24 mouse cellular contexts compared by ENCODE assay signal in the genomic region with DNA sequence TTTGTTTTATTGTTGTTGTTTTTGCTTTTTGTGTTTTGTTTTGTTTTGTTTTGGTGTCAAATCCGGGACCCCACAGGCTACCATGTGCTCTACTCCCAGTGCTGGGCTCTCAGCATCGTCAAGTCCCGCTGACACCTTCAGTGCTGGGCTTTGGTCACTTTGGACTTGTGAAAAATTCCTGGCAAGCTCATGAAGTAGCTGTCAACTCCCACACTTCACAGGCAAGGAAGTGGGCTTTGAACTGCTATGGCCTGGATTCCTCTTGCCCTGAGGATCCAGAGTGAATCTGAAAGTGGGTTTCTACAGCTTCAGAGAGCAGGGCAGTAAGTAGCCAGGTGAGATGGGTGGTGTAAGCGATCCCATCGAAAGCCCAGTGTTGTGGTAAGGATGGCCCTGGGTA.
A peak's percentile ranks its signal among the peaks of the same experiment; 100 is the strongest.
DNase-seq lines count a peak whose midpoint lies in the region; ATAC-seq and TF ChIP-seq lines count a peak whose summit lies in the region.
"Had no signal": no experiment of that assay in that cellular context is flagged by ENCODE, and none has a peak within 500 bp of the region (broad histone marks: within the 10 kb centered on the region; RNA-seq: fewer than 3 reads in every experiment).

No protein-coding gene starts in this region.

- H3K36me3 ChIP-seq in heart, embryonic 12.5 days = no peaks in the 10 kb centered on the region
- H3K36me3 ChIP-seq in CH12.LX (replicated peaks in 1 of 2; ENCODE audit: control insufficient read depth in 1 of 2, insufficient read depth in 1 of 2, low read length in 1 of 2) = peaks cover 0 to 5% of the 10 kb centered on the region in 2 experiments
- no peaks in the 10 kb centered on the region for H3K36me3 ChIP-seq in intestine, postnatal 0 days (ENCODE audit: control insufficient read depth, insufficient read depth)
- H3K36me3 ChIP-seq in forebrain, embryonic 11.5 days (ENCODE audit: control insufficient read depth, insufficient read depth, low read length) = no peaks in the 10 kb centered on the region
- H3K36me3 ChIP-seq: forebrain, embryonic 10.5 days; hindbrain, embryonic 15.5 days; midbrain, embryonic 12.5 days had no signal

- H3K4me2 ChIP-seq in heart, embryonic 12.5 days = no peak overlapping the region
- peak overlapping the region; percentile 62; the same call in 1 of the 2 replicates for H3K4me2 ChIP-seq in CH12.LX (ENCODE audit: insufficient read depth, low read depth, poor library complexity, severe bottlenecking)
- no peak overlapping the region for H3K4me2 ChIP-seq in intestine, postnatal 0 days (replicated peaks; ENCODE audit: low read depth)
- H3K4me2 ChIP-seq in forebrain, embryonic 11.5 days (ENCODE audit: low read depth, low read length, severe bottlenecking) = no peak overlapping the region
- H3K4me2 ChIP-seq: hindbrain, embryonic 15.5 days; kidney, embryonic 15.5 days; midbrain, embryonic 12.5 days had no signal

- dilution Hi-C loops in CH12.LX (cut with MboI; ENCODE audit: extremely low pct_ligation_motif_present, extremely low pct_unique_long_range_greater_than_20kb, low sequenced_read_pairs) = no loop called here

- no peak for TF ChIP-seq CTCF in CH12.LX (conservative IDR thresholded peaks at IDR 0.05 in 1 of 2, IDR thresholded peaks at IDR 0.05 in 1 of 2; ENCODE audit: low read depth in 2 of 2, low read length in 2 of 2)
- no peak for TF ChIP-seq CTCF in intestine, postnatal 0 days (IDR thresholded peaks at IDR 0.05; ENCODE audit: low read depth)

- no peak for TF ChIP-seq POLR2A in CH12.LX (IDR thresholded peaks at IDR 0.05; ENCODE audit: low read depth, low read length)

- ATAC-seq in heart, embryonic 12.5 days (ENCODE audit: insufficient number of reproducible peaks, low FRiP score) = peak; percentile 36; the same call in 1 of the 2 replicates
- ATAC-seq in intestine, postnatal 0 days = no peak
- ATAC-seq in forebrain, embryonic 11.5 days (replicated peaks; ENCODE audit: low FRiP score) = no peak
- ATAC-seq: CD4-positive, CD25-positive, alpha-beta regulatory T cell, adult 4 months; forebrain, postnatal 0 days; Patski had no signal

- H3K4me3 ChIP-seq in heart, embryonic 12.5 days = no peak overlapping the region
- no peak overlapping the region for H3K4me3 ChIP-seq in CH12.LX (replicated peaks in 1 of 3; ENCODE audit: low read depth in 2 of 3, low read length in 2 of 3, poor library complexity in 1 of 3)
- no peak overlapping the region for H3K4me3 ChIP-seq in intestine, postnatal 0 days (ENCODE audit: low read depth, low read length)
- no peak overlapping the region for H3K4me3 ChIP-seq in forebrain, embryonic 11.5 days (ENCODE audit: low read depth, low read length)
- H3K4me3 ChIP-seq: forebrain, embryonic 10.5 days; hindbrain, embryonic 15.5 days; kidney, embryonic 15.5 days; midbrain, embryonic 12.5 days had no signal

- in situ Hi-C loops in CH12.LX (cut with MboI; ENCODE audit: low pct_ligation_motif_present, low pct_unique_long_range_greater_than_20kb, low sequenced_read_pairs) = loop anchor here (5.0 kb wide), 1 partner anchor 37 kb away; no protein-coding TSS in a partner anchor

- TF ChIP-seq RAD21 in CH12.LX (IDR thresholded peaks at IDR 0.05; ENCODE audit: low read depth, low read length) = no peak

- H3K9ac ChIP-seq in heart, embryonic 12.5 days = no peak overlapping the region
- peak overlapping the region; percentile 20; the same call in 1 of the 2 replicates for H3K9ac ChIP-seq in CH12.LX (ENCODE audit: insufficient read depth, low read depth)
- no peak overlapping the region for H3K9ac ChIP-seq in intestine, postnatal 0 days (ENCODE audit: low read depth, low read length)
- H3K9ac ChIP-seq in forebrain, embryonic 11.5 days (ENCODE audit: low read length) = no peak overlapping the region
- H3K9ac ChIP-seq: forebrain, postnatal 0 days; hindbrain, embryonic 15.5 days; kidney, embryonic 15.5 days; midbrain, embryonic 12.5 days had no signal

- 60% methylated on average over 5 of the region's 5 CpGs for WGBS in heart, embryonic 12.5 days
- 73% methylated on average over 5 of the region's 5 CpGs for WGBS in intestine, postnatal 0 days
- WGBS in forebrain, embryonic 11.5 days = 93% methylated on average over 5 of the region's 5 CpGs

- no peaks in the 10 kb centered on the region for H3K9me3 ChIP-seq in heart, embryonic 12.5 days (replicated peaks)
- no peaks in the 10 kb centered on the region for H3K9me3 ChIP-seq in CH12.LX (replicated peaks; ENCODE audit: low read length)
- no peaks in the 10 kb centered on the region for H3K9me3 ChIP-seq in intestine, postnatal 0 days (ENCODE audit: control insufficient read depth)
- H3K9me3 ChIP-seq in forebrain, embryonic 11.5 days (ENCODE audit: control insufficient read depth, low read length) = no peaks in the 10 kb centered on the region
- H3K9me3 ChIP-seq: forebrain, embryonic 10.5 days; hindbrain, embryonic 15.5 days; kidney, embryonic 15.5 days; midbrain, embryonic 12.5 days had no signal

- H3K79me2 ChIP-seq in CH12.LX (replicated peaks; ENCODE audit: control insufficient read depth, extremely low read depth, insufficient read depth, poor library complexity, severe bottlenecking) = peaks cover 7% of the 10 kb centered on the region; the same call in 1 of the 2 replicates

- H3K27me3 ChIP-seq in heart, embryonic 12.5 days (replicated peaks) = no peaks in the 10 kb centered on the region
- no peaks in the 10 kb centered on the region for H3K27me3 ChIP-seq in CH12.LX (replicated peaks)
- H3K27me3 ChIP-seq in intestine, postnatal 0 days (replicated peaks; ENCODE audit: control insufficient read depth, insufficient read depth, low read length) = no peaks in the 10 kb centered on the region
- no peaks in the 10 kb centered on the region for H3K27me3 ChIP-seq in forebrain, embryonic 11.5 days (ENCODE audit: control insufficient read depth, insufficient read depth, low read length)
- H3K27me3 ChIP-seq: hindbrain, embryonic 15.5 days; kidney, embryonic 15.5 days; midbrain, embryonic 12.5 days; Patski had no signal

- TF ChIP-seq EP300 in CH12.LX (IDR thresholded peaks at IDR 0.05; ENCODE audit: low read length) = no peak

- peaks cover 27% of the 10 kb centered on the region for H3K4me1 ChIP-seq in heart, embryonic 12.5 days (replicated peaks)
- peaks cover 6 to 44% of the 10 kb centered on the region in 2 experiments; a peak in 3 of 4 replicates for H3K4me1 ChIP-seq in CH12.LX (ENCODE audit: control insufficient read depth in 1 of 2, insufficient read depth in 2 of 2)
- peaks cover 10% of the 10 kb centered on the region for H3K4me1 ChIP-seq in intestine, postnatal 0 days (replicated peaks; ENCODE audit: control insufficient read depth, insufficient read depth, low read length)
- no peaks in the 10 kb centered on the region for H3K4me1 ChIP-seq in forebrain, embryonic 11.5 days (replicated peaks; ENCODE audit: control insufficient read depth, insufficient read depth, low read length)
- H3K4me1 ChIP-seq: hindbrain, embryonic 15.5 days had no signal

- no peak overlapping the region; the same call in 1 of the 2 replicates for H3K27ac ChIP-seq in heart, embryonic 12.5 days (ENCODE audit: poor library complexity, severe bottlenecking)
- H3K27ac ChIP-seq in CH12.LX (ENCODE audit: insufficient read depth, low read depth) = peak overlapping the region; percentile 11; the same call in 1 of the 2 replicates
- H3K27ac ChIP-seq in intestine, postnatal 0 days (ENCODE audit: low read depth, low read length) = peak overlapping the region; percentile 80
- no peak overlapping the region for H3K27ac ChIP-seq in forebrain, embryonic 11.5 days (ENCODE audit: low read depth, low read length)
- H3K27ac ChIP-seq: forebrain, embryonic 10.5 days; hindbrain, embryonic 15.5 days; kidney, embryonic 15.5 days; midbrain, embryonic 12.5 days had no signal

- no peak for DNase-seq in heart, postnatal 4 days
- no peak for DNase-seq in CH12.LX (ENCODE audit: extremely low read depth)
- DNase-seq in lung, postnatal 36 days = peak; percentile 52
- no peak for DNase-seq in adrenal gland, adult 18-20 months (ENCODE audit: low spot score in 2 of 2)
- DNase-seq in kidney, postnatal 36 days = no peak
- no peak for DNase-seq in forebrain, embryonic 11.5 days (ENCODE audit: low spot score)
- DNase-seq: adrenal gland, adult 8-10 months; cerebellum, adult 11-12 months; cerebellum, postnatal 10 days; forebrain, postnatal 0 days; gastrocnemius, postnatal 14 days; heart, adult 18-20 months; kidney, adult 11 months; layer of hippocampus, adult 9-11 months; spleen, adult 18-20 months; thymus, postnatal 36 days had no signal

TF ChIP-seq in CH12.LX, 34 proteins besides CTCF, POLR2A, EP300 and RAD21:
- no peak for TF ChIP-seq USF1 (IDR thresholded peaks at IDR 0.05; ENCODE audit: low read depth, low read length)
- 0 out of 2 replicates have a peak, but pooled peaks have one; percentile 5 for TF ChIP-seq CHD2 (IDR thresholded peaks at IDR 0.05; ENCODE audit: low read length)
- TF ChIP-seq MXI1 (IDR thresholded peaks at IDR 0.05; ENCODE audit: low read depth, low read length) = 0 out of 2 replicates have a peak, but pooled peaks have one; percentile 11
- TF ChIP-seq IRF4 (IDR thresholded peaks at IDR 0.05; ENCODE audit: low read depth, low read length) = no peak; the same call in 1 of the 2 replicates
TF ChIP-seq in CH12.LX: peak in this region for 2.

Comparison
In these comparisons a context has a peak if more than half of its experiments do, and no peak if none do; other contexts are left out.
1. H3K27ac ChIP-seq: peak in CH12.LX (single experiment) and intestine, postnatal 0 days (single experiment); none in heart, embryonic 12.5 days (single experiment) and forebrain, embryonic 11.5 days (single experiment).